Mouse (Mus musculus): ENCODE measurements at regions not wholly inside any gene's neighbourhood (a gene's known extent, or its start where the extent isn't known, plus 50 kb on each side); places are given as distances from the start of the nearest gene placed in this dataset.

DNA sequence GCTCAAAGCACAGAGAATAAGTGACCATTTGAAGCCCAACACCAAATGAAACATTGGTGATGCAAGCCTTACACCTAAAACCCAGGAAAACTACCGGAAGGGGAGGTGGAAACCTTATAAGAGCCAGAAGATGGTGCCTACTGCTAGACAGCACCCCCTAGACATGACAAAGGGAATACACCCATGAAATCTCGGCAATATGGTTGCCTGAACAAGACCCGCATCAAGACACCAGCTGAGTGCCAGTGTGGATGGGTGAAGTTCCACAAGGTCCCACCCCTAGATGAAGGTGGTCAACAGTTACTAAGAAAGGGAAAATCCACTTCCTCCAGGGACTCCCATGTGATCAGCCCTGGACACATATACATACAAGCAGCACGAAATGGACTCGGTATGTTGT is 64.2 kb upstream of the Paip1 start:
- no peak for ATAC-seq (ENCODE audit: extremely low read depth, insufficient number of reproducible peaks, low FRiP score, poor library complexity, severe bottlenecking)
- peaks cover 4% of the 10 kb centered on the region for H3K4me1 ChIP-seq (ENCODE audit: insufficient read depth, low read depth, low read length)

DNA sequence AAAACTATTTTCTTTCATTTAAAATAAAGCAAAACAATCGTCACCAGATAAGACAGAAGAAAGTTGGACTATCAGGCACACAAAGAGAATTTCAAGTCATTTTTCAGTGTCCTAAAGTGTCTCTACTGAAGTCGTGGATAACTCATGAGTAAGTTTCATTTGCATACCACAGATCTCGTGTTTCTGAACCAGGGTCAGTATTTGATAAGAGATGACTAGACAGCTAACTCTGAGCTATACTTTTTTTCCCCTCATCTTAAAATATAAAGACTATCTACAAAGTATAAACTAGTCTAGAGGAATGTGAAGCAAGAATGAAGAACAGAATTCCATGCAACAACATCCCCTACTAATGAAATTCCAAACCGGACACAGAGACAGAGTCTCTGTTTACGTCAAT is 60.9 kb upstream of the Paip1 start:
- H3K4me1 ChIP-seq (ENCODE audit: insufficient read depth, low read depth, low read length), result peaks cover 4% of the 10 kb centered on the region
- ATAC-seq (ENCODE audit: extremely low read depth, insufficient number of reproducible peaks, low FRiP score, poor library complexity, severe bottlenecking) (no peak), DNase-seq (ENCODE audit: low spot score) (no peak)
- TF ChIP-seq TAL1 (conservative IDR thresholded peaks at IDR 0.05; ENCODE audit: low read depth, low read length), result no peak
- no peak for TF ChIP-seq POLR2AphosphoS5 (IDR thresholded peaks at IDR 0.05; ENCODE audit: insufficient replicate concordance, low read depth, low read length)
- no peak for TF ChIP-seq GATA1 (IDR thresholded peaks at IDR 0.05; ENCODE audit: borderline replicate concordance, low read length)
- TF ChIP-seq GATA2 (IDR thresholded peaks at IDR 0.05; ENCODE audit: borderline replicate concordance, low read depth, low read length), result no peak
- TF ChIP-seq CTCF (IDR thresholded peaks at IDR 0.05; ENCODE audit: low read depth, low read length), result no peak
- no peaks in the 10 kb centered on the region for H3K9me3 ChIP-seq (replicated peaks)
- peaks cover 31% of the 10 kb centered on the region for H3K36me3 ChIP-seq (replicated peaks)
- no peak overlapping the region for H3K4me3 ChIP-seq (ENCODE audit: low read depth, low read length)
- H3K27me3 ChIP-seq (ENCODE audit: insufficient read depth, low read length), result no peaks in the 10 kb centered on the region

More for the DNA sequence above, 64.2 kb upstream of the Paip1 start:
- TF ChIP-seq GATA1 (IDR thresholded peaks at IDR 0.05; ENCODE audit: borderline replicate concordance, low read length) (no peak), GATA2 (IDR thresholded peaks at IDR 0.05; ENCODE audit: borderline replicate concordance, low read depth, low read length) (no peak), TAL1 (conservative IDR thresholded peaks at IDR 0.05; ENCODE audit: low read depth, low read length) (no peak), POLR2AphosphoS5 (IDR thresholded peaks at IDR 0.05; ENCODE audit: insufficient replicate concordance, low read depth, low read length) (no peak)
- no peaks in the 10 kb centered on the region for H3K9me3 ChIP-seq (replicated peaks)
- no peaks in the 10 kb centered on the region for H3K27me3 ChIP-seq (ENCODE audit: insufficient read depth, low read length)
- peaks cover 31% of the 10 kb centered on the region for H3K36me3 ChIP-seq (replicated peaks)
- no peak overlapping the region for H3K4me3 ChIP-seq (ENCODE audit: low read depth, low read length)
- no peak for DNase-seq (ENCODE audit: low spot score)

DNA sequence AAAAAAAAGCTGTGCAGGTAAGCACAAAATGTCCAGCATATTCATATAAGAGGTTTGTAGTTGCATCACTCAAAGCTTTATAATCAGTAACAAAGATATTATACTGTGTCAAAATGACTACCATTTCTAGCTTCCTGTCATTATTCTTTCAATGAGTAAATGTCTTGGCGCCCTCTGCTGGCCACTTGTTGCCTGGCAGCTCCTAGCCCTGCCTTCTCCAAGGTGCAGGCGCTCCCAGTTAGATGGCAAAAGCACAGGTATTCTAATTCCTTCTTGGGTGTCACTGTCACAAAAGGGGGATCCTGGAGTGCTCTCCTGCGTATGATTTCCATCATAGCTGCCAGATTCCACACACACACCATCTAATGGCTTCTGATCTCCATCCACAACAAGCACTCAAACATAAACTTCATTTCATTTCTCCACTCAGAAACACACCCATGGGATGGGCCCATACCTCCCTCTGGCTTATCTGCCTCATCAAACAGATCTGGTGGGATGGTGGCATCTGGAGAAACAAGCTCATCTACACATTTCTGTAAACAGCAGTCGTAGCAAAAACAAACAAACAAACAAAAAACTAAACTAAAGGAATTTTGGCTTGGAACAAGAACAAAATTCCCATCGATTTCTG is 49.9 kb upstream of the Paip1 start:
- DNase-seq (ENCODE audit: low spot score) (peak; percentile 11), ATAC-seq (ENCODE audit: extremely low read depth, insufficient number of reproducible peaks, low FRiP score, poor library complexity, severe bottlenecking) (no peak; the same call in 1 of the 2 replicates)

More for the DNA sequence above, 49.9 kb upstream of the Paip1 start:
- Histone ChIP-seq H3K27me3 (ENCODE audit: insufficient read depth, low read length) (no peaks in the 10 kb centered on the region), H3K4me3 (ENCODE audit: low read depth, low read length) (no peak overlapping the region), H3K36me3 (replicated peaks) (peaks cover 30% of the 10 kb centered on the region), H3K9me3 (replicated peaks) (no peaks in the 10 kb centered on the region), H3K4me1 (ENCODE audit: insufficient read depth, low read depth, low read length) (no peaks in the 10 kb centered on the region)
- no peak for TF ChIP-seq GATA1 (IDR thresholded peaks at IDR 0.05; ENCODE audit: borderline replicate concordance, low read length)
- peak; percentile 83 for TF ChIP-seq CTCF (IDR thresholded peaks at IDR 0.05; ENCODE audit: low read depth, low read length)
- no peak for TF ChIP-seq POLR2AphosphoS5 (IDR thresholded peaks at IDR 0.05; ENCODE audit: insufficient replicate concordance, low read depth, low read length)
- no peak for TF ChIP-seq TAL1 (conservative IDR thresholded peaks at IDR 0.05; ENCODE audit: low read depth, low read length)
